Mouse (Mus musculus) liver, embryonic 14.5 days (tissue): ENCODE data around the gene Tec. TPM values are rescaled to one million over a fixed set of nuclear protein-coding genes. Genes with fewer than 3 reads are reported as not detected.

Experiments used
- ATAC-seq: fragments of 200-750 bp; cut with Nextera tagmentation; 2 replicates; pipeline ENCODE4 v1.8.0; 2017; ENCODE audit warnings: moderate number of reproducible peaks, mild to moderate bottlenecking, moderate library complexity; ENCODE audit not compliant: insufficient read depth
- DNase-seq, 3 experiments: peaks; one replicate each; pipeline ENCODE4 v3.0.0-alpha.2; 2012 to 2013; ENCODE audit warnings: low read depth in 3 of 3, low spot score in 3 of 3
- H3K27ac ChIP-seq: fragments of 300-500 bp; sonication (generic); 2 replicates; pipeline ENCODE4 v1.5.1; 2014; ENCODE audit warnings: moderate library complexity, mild to moderate bottlenecking, control low read depth, inconsistent platforms
- H3K27me3 ChIP-seq: fragments of 300-500 bp; sonication (generic); 2 replicates; pipeline ENCODE4 v1.6.1; 2014; ENCODE audit warnings: mild to moderate bottlenecking, low read length, moderate library complexity; ENCODE audit not compliant: control insufficient read depth, insufficient read depth
- H3K36me3 ChIP-seq: fragments of 300-500 bp; sonication (generic); replicated peaks from 2 replicates; pipeline ENCODE4 v1.6.1; 2014; ENCODE audit warnings: low read depth; ENCODE audit not compliant: control insufficient read depth, insufficient read depth
- H3K4me1 ChIP-seq, 2 experiments: fragments of 200-500 bp in 1 of 2; fragments of 300-500 bp in 1 of 2; sonication (generic) in 1 of 2; replicated peaks; 2 replicates each; pipeline ENCODE4 v1.6.1; 2012 to 2014; ENCODE audit warnings: antibody characterized with exemption in 1 of 2, inconsistent platforms in 1 of 2, low read length in 1 of 2; ENCODE audit not compliant: control insufficient read depth in 2 of 2, insufficient read depth in 2 of 2
- H3K4me2 ChIP-seq: fragments of 300-500 bp; sonication (generic); 2 replicates; pipeline ENCODE4 v1.6.1; 2014; ENCODE audit warnings: low read depth, mild to moderate bottlenecking, control low read depth, moderate library complexity
- H3K4me3 ChIP-seq, 2 experiments: fragments of 200-500 bp in 1 of 2; fragments of 300-500 bp in 1 of 2; sonication (generic) in 1 of 2; 2 replicates each; pipeline ENCODE4 v1.5.1; 2012 to 2014; ENCODE audit warnings: low read depth in 2 of 2, low read length in 2 of 2, mild to moderate bottlenecking in 2 of 2, control low read depth in 1 of 2, inconsistent platforms in 1 of 2, moderate library complexity in 1 of 2; ENCODE audit not compliant: insufficient read depth in 1 of 2
- H3K9ac ChIP-seq: fragments of 300-500 bp; sonication (generic); replicated peaks from 2 replicates; pipeline ENCODE4 v1.6.1; 2014; ENCODE audit warnings: mild to moderate bottlenecking, control low read depth, moderate library complexity
- H3K9me3 ChIP-seq: fragments of 300-500 bp; sonication (generic); 2 replicates; pipeline ENCODE4 v1.6.1; 2016; ENCODE audit warnings: low read length, mixed read lengths; ENCODE audit not compliant: control insufficient read depth
- CTCF ChIP-seq: IDR thresholded peaks from 2 replicates; pipeline ENCODE4 v1.5.1; 2016; ENCODE audit warnings: antibody characterized with exemption, low read depth, control low read depth
- EP300 ChIP-seq: IDR thresholded peaks from 2 replicates; pipeline ENCODE4 v1.6.1; 2016; ENCODE audit warnings: antibody characterized with exemption, low read depth
- WGBS: fragments of 180-500 bp; shearing (Covaris S2); extraction: QIAGEN DNeasy Blood & Tissue Kit; methylation state at CpG from one replicate; pipeline ENCODE4 v1.1.7; 2014; ENCODE audit not compliant: insufficient replicate concordance; 5-methylcytosine and 5-hydroxymethylcytosine counted together
- polyA plus RNA-seq, 2 experiments: library from polyadenylated mRNA; depleted of rRNA in 1 of 2; stranded (reverse) in 1 of 2; unstranded in 1 of 2; fragments of >200 nt; fragmentation: Nextera tagmentation in 1 of 2; extraction: Ambion mirVana in 1 of 2; gene quantifications; 2 replicates each; pipeline versions ENCODE4 v1.2.1 to v1.2.3; 2012 to 2014

Tec gene
- polyA plus RNA-seq, 2 experiments = 1.9 to 3.3 TPM

- Histone ChIP-seq H3K4me2 (no peak overlapping the region; the same call in 1 of the 2 replicates), H3K9ac (no peak overlapping the region), H3K27ac (no peak overlapping the region), H3K36me3 (no peaks in the 10 kb centered on the region), H3K4me1 (peaks cover 3 to 17% of the 10 kb centered on the region in 2 experiments; a peak in 2 of 4 replicates), H3K9me3 (no peaks in the 10 kb centered on the region), H3K4me3 (no peak overlapping the region), H3K27me3 (peaks cover 19% of the 10 kb centered on the region)
- ATAC-seq (no peak), DNase-seq (no peak)
- 44% methylated on average over 6 of the region's 6 CpGs for WGBS
- TF ChIP-seq EP300 = no peak
- TF ChIP-seq CTCF = no peak
Observed at GRCm38 (mm10) chr5:72866260-72866905, 1.9 kb downstream of the Tec start.

DNA sequence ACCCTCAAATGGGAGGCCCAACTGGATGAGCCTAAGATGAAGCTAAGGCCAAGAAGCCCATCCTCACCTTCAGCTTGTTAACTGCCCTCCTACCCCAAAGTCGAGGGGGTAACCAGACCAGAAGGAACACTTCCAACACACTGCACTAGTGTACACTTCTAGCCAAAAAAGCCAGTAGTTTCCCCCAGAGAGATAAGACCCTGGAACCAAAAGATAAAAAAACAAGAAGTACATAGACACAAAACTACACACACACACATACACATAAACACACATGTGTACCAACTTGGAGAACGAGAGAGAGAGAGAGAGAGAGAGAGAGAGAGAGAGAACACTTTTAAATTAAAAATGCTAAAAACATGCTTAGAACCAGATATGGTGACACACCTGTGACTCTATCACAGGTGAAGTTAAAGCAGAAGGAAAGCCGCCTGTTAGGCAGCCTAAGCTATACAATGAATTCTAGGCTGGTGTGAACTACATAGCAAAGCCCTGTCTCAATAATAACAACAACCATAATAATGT lies 3.6 kb downstream of the Tec start:
- H3K36me3 ChIP-seq = no peaks in the 10 kb centered on the region
- no peak for DNase-seq
- H3K9me3 ChIP-seq = no peaks in the 10 kb centered on the region
- H3K9ac ChIP-seq = no peak overlapping the region
- TF ChIP-seq CTCF = no peak
- no peak for TF ChIP-seq EP300
- H3K4me2 ChIP-seq = no peak overlapping the region
- H3K27ac ChIP-seq = no peak overlapping the region
- H3K27me3 ChIP-seq = peaks cover 19% of the 10 kb centered on the region
- 22% methylated on average over 3 of the region's 3 CpGs for WGBS
- peaks cover 3 to 17% of the 10 kb centered on the region in 2 experiments; a peak in 2 of 4 replicates for H3K4me1 ChIP-seq
- H3K4me3 ChIP-seq = no peak overlapping the region
- no peak for ATAC-seq

GRCm38 (mm10) chr5:72863166-72863565 lies 5.1 kb downstream of the Tec start:
- Histone ChIP-seq H3K27ac (no peak overlapping the region), H3K9ac (no peak overlapping the region), H3K4me1 (peaks cover 0 to 11% of the 10 kb centered on the region in 2 experiments; a peak in 2 of 4 replicates), H3K4me3 (no peak overlapping the region), H3K36me3 (no peaks in the 10 kb centered on the region), H3K4me2 (no peak overlapping the region), H3K27me3 (peaks cover 18% of the 10 kb centered on the region), H3K9me3 (no peaks in the 10 kb centered on the region)
- TF ChIP-seq CTCF (no peak), EP300 (no peak)
- DNase-seq = no peak
- ATAC-seq = no peak
- WGBS = 64% methylated on average over 9 of the region's 9 CpGs

GRCm38 (mm10) chr5:72861726-72862385 lies 6.4 kb downstream of the Tec start:
- no peak for DNase-seq

GRCm38 (mm10) chr5:72860899-72861298 lies 7.4 kb downstream of the Tec start:
- TF ChIP-seq CTCF (no peak), EP300 (no peak)
- Histone ChIP-seq H3K9ac (no peak overlapping the region), H3K9me3 (no peaks in the 10 kb centered on the region), H3K27me3 (no peaks in the 10 kb centered on the region; the same call in 1 of the 2 replicates), H3K27ac (no peak overlapping the region), H3K4me3 (no peak overlapping the region), H3K4me1 (peaks cover 0 to 12% of the 10 kb centered on the region in 2 experiments; a peak in 2 of 4 replicates), H3K4me2 (no peak overlapping the region), H3K36me3 (no peaks in the 10 kb centered on the region)
- ATAC-seq = no peak
- no peak for DNase-seq
- 76% methylated on average over 8 of the region's 8 CpGs for WGBS

More at GRCm38 (mm10) chr5:72861726-72862385, 6.4 kb downstream of the Tec start:
- WGBS = 21% methylated on average over 7 of the region's 7 CpGs
- Histone ChIP-seq H3K27me3 (peaks cover 5% of the 10 kb centered on the region), H3K4me2 (no peak overlapping the region), H3K9me3 (no peaks in the 10 kb centered on the region), H3K4me3 (no peak overlapping the region), H3K27ac (no peak overlapping the region), H3K4me1 (peaks cover 0 to 12% of the 10 kb centered on the region in 2 experiments; a peak in 2 of 4 replicates), H3K36me3 (no peaks in the 10 kb centered on the region), H3K9ac (no peak overlapping the region)
- no peak for ATAC-seq
- no peak for TF ChIP-seq EP300
- TF ChIP-seq CTCF = no peak
